Mouse (Mus musculus) midbrain, postnatal 0 days (tissue): ENCODE measurements around the gene Arhgef6. TPM values are rescaled to one million over a fixed set of nuclear protein-coding genes. Genes with fewer than 3 reads are reported as not detected.

Experiments used
- ATAC-seq: fragments of 200-750 bp; cut with Nextera tagmentation; 2 replicates; pipeline ENCODE4 v1.8.0; 2017; ENCODE audit warnings: moderate number of reproducible peaks, mild to moderate bottlenecking, moderate TSS enrichment, moderate library complexity; ENCODE audit not compliant: low FRiP score
- DNase-seq: peaks from one replicate; pipeline ENCODE4 v3.0.0-alpha.2; 2015; ENCODE audit warnings: low spot score
- H3K27ac ChIP-seq: fragments of 300-500 bp; sonication (generic); 2 replicates; pipeline ENCODE4 v1.5.1; 2014; ENCODE audit warnings: low read depth, mild to moderate bottlenecking, low read length, mixed read lengths
- H3K27me3 ChIP-seq: fragments of 300-500 bp; sonication (generic); 2 replicates; pipeline ENCODE4 v1.6.1; 2014; ENCODE audit warnings: low read length, control low read depth, mixed read lengths; ENCODE audit not compliant: insufficient read depth
- H3K36me3 ChIP-seq: fragments of 300-500 bp; sonication (generic); 2 replicates; pipeline ENCODE4 v1.6.1; 2014; ENCODE audit warnings: low read length, control low read depth, mixed read lengths; ENCODE audit not compliant: insufficient read depth
- H3K4me1 ChIP-seq: fragments of 300-500 bp; sonication (generic); 2 replicates; pipeline ENCODE4 v1.6.1; 2014; ENCODE audit warnings: mild to moderate bottlenecking, control low read depth, antibody characterized with exemption, low read length, mixed read lengths; ENCODE audit not compliant: insufficient read depth
- H3K4me2 ChIP-seq: fragments of 300-500 bp; sonication (generic); 2 replicates; pipeline ENCODE4 v1.6.1; 2014; ENCODE audit warnings: low read depth, mild to moderate bottlenecking, low read length, mixed read lengths; ENCODE audit not compliant: poor library complexity, severe bottlenecking
- H3K4me3 ChIP-seq: fragments of 300-500 bp; sonication (generic); 2 replicates; pipeline ENCODE4 v1.5.1; 2014; ENCODE audit warnings: low read depth, mild to moderate bottlenecking, low read length, moderate library complexity
- H3K9ac ChIP-seq: fragments of 300-500 bp; sonication (generic); replicated peaks from 2 replicates; pipeline ENCODE4 v1.6.1; 2014; ENCODE audit warnings: mild to moderate bottlenecking, low read length, moderate library complexity, mixed read lengths; ENCODE audit not compliant: poor library complexity, severe bottlenecking
- H3K9me3 ChIP-seq: fragments of 300-500 bp; sonication (generic); 2 replicates; pipeline ENCODE4 v1.6.1; 2016; ENCODE audit warnings: low read length, control low read depth
- CTCF ChIP-seq: IDR thresholded peaks from 2 replicates; pipeline ENCODE4 v1.5.1; 2016; ENCODE audit warnings: antibody characterized with exemption, mild to moderate bottlenecking
- WGBS: fragments of 180-500 bp; shearing (Covaris S2); extraction: QIAGEN DNeasy Blood & Tissue Kit; methylation state at CpG from one replicate; pipeline ENCODE4 v1.1.7; 2014; 5-methylcytosine and 5-hydroxymethylcytosine counted together
- polyA plus RNA-seq: library from polyadenylated mRNA; unstranded; fragments of >200 nt; fragmentation: Nextera tagmentation; extraction: Ambion mirVana; gene quantifications from 2 replicates; pipeline ENCODE4 v1.2.1, GENCODE M21; 2015
- total RNA-seq: library from RNA; depleted of rRNA; stranded (reverse); fragments of >200 nt; gene quantifications from 2 replicates; pipeline ENCODE4 v1.2.3, GENCODE M21; 2014

The Arhgef6 gene
- total and polyA plus RNA-seq, 2 experiments from 2014 or later = 5.0 to 8.9 TPM

GRCm38 (mm10) chrX:57372965-57373364 is 34.4 kb upstream of the Arhgef6 start:
- no peak for DNase-seq
- Histone ChIP-seq H3K27me3 (no peaks in the 10 kb centered on the region), H3K27ac (no peak overlapping the region), H3K9ac (no peak overlapping the region), H3K4me3 (no peak overlapping the region), H3K4me1 (no peaks in the 10 kb centered on the region), H3K36me3 (peaks cover 3% of the 10 kb centered on the region; the same call in 1 of the 2 replicates), H3K4me2 (no peak overlapping the region), H3K9me3 (no peaks in the 10 kb centered on the region)
- ATAC-seq = no peak
- WGBS = 81% methylated on average over 4 of the region's 4 CpGs
- no peak for TF ChIP-seq CTCF

DNA sequence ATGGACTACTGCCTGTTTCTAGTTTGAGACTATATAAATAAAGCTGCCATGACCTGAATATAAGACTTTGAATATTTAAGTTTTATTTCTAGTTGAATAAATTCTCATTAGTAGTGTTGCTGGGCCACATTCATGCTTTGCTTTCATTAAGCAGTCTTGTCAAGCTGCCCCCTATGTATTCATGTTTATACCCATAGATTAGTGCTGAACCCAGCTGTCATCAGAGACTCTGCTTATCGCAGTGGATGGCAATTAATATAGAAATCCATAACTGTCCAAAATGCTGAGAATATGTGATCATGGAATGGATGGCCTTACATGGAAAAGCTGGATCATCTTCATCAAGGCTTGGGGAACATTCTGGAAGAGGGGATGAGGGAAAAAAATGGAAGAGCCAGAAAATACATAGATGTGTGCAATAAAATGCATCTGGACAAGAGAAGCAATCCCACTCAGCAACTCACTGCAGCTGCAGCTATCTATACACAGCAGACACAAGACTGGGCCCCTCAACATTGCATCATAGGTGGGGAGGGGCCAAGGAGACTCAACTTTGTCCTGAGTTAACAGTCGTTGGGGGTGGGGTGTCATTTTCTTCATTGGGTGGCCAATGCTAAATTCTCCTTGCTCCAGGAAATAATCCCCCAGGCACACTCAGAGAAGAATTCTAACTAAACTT is 26.5 kb upstream of the Arhgef6 start:
- no peak overlapping the region for H3K27ac ChIP-seq
- H3K9me3 ChIP-seq = no peaks in the 10 kb centered on the region
- H3K9ac ChIP-seq = no peak overlapping the region
- no peak overlapping the region for H3K4me3 ChIP-seq
- 67% methylated on average over 2 of the region's 2 CpGs for WGBS
- H3K4me2 ChIP-seq = no peak overlapping the region
- DNase-seq (no peak), ATAC-seq (no peak)
- H3K4me1 ChIP-seq = no peaks in the 10 kb centered on the region
- TF ChIP-seq CTCF = no peak
- no peaks in the 10 kb centered on the region for H3K36me3 ChIP-seq
- no peaks in the 10 kb centered on the region for H3K27me3 ChIP-seq

DNA sequence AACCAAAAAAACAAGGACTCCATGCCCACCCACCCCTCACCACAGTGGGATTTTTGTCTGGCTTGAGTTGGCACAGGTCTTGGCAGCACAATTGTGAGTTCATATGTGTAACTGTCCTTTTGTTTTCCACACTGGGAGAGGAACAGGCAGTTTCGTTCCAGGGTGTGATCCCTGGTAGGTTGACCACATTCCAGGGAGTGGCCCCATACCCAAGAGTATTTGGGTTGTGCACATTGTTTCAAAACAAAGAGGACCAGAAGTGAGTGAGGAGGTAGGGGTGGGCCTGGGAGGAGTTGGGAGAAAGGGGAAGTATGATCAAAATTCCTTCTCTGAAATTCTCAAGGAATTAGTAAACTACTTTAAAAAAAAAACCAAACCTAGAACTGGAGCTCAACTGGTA is 20.8 kb upstream of the Arhgef6 start:
- no peaks in the 10 kb centered on the region for H3K9me3 ChIP-seq
- no peak overlapping the region for H3K4me2 ChIP-seq
- H3K36me3 ChIP-seq = no peaks in the 10 kb centered on the region
- H3K4me3 ChIP-seq = no peak overlapping the region
- no peak overlapping the region for H3K27ac ChIP-seq
- no peaks in the 10 kb centered on the region for H3K4me1 ChIP-seq
- TF ChIP-seq CTCF = no peak
- no peak for ATAC-seq
- WGBS = 72% methylated on average over 1 of the region's 1 CpGs
- H3K27me3 ChIP-seq = no peaks in the 10 kb centered on the region
- DNase-seq = no peak
- no peak overlapping the region for H3K9ac ChIP-seq

DNA sequence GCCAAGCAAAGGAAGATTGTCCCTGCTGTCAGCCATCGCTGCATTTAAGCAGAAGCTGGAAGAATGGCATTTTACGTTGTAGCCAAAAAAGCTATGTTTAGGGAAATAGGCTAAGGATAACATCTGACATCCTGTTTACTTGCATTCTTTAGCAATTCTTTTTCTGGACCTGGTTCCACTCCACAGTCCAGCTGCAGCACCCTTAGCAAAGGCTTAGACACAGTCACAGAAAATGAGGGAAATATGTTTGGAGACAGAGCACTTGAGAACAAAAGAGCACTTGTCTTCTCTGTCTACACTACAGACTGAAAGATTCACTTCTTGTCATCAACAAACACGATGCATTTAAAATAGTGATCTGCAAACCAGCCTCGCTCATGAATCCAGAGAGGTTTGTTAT is 691 bp upstream of the Arhgef6 start:
- Histone ChIP-seq H3K4me2 (no peak overlapping the region), H3K9ac (no peak overlapping the region), H3K27me3 (no peaks in the 10 kb centered on the region), H3K4me1 (no peaks in the 10 kb centered on the region), H3K27ac (no peak overlapping the region), H3K4me3 (no peak overlapping the region), H3K9me3 (no peaks in the 10 kb centered on the region), H3K36me3 (no peaks in the 10 kb centered on the region)
- no peak for DNase-seq
- ATAC-seq = no peak
- TF ChIP-seq CTCF = no peak
- WGBS = 70% methylated on average over 4 of the region's 4 CpGs

DNA sequence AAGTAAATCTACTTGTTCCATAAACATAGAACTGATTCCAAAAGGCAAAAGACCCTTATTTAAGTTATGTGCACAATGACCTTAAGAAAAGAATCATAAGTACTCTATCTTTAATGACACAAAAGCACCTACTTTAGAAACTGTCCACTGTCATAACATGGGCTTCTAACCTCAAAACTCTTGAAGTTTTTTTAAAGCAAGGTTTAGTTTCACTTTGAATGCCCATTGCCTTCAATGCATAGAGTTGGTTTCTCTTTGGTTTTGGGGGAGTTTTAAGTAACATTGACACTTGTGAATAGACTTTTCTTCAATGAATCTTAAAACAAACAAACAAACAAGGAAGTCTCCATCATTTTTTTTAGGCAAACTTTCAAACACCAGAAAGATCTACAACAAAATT is 947 bp downstream of the Arhgef6 start:
- no peak for ATAC-seq

GRCm38 (mm10) chrX:57336958-57337357 is 1.6 kb downstream of the Arhgef6 start:
- H3K27me3 ChIP-seq = no peaks in the 10 kb centered on the region
- no peak overlapping the region for H3K9ac ChIP-seq
- H3K4me1 ChIP-seq = no peaks in the 10 kb centered on the region
- no peak overlapping the region for H3K27ac ChIP-seq
- no peaks in the 10 kb centered on the region for H3K36me3 ChIP-seq
- no peak for DNase-seq
- no peak for ATAC-seq
- WGBS = 88% methylated on average over 9 of the region's 9 CpGs
- no peak for TF ChIP-seq CTCF
- H3K9me3 ChIP-seq = no peaks in the 10 kb centered on the region
- H3K4me3 ChIP-seq = no peak overlapping the region
- H3K4me2 ChIP-seq = no peak overlapping the region

More for the DNA sequence above, 947 bp downstream of the Arhgef6 start:
- Histone ChIP-seq H3K36me3 (no peaks in the 10 kb centered on the region), H3K4me2 (no peak overlapping the region), H3K4me1 (no peaks in the 10 kb centered on the region), H3K27ac (no peak overlapping the region), H3K4me3 (no peak overlapping the region), H3K9me3 (no peaks in the 10 kb centered on the region), H3K9ac (no peak overlapping the region), H3K27me3 (no peaks in the 10 kb centered on the region)
- no peak for DNase-seq
- TF ChIP-seq CTCF = no peak
